Mouse (Mus musculus) heart, embryonic 13.5 days (tissue): ENCODE results near the gene Atp6v1c2. TPM values are rescaled to one million over a fixed set of nuclear protein-coding genes. Genes with fewer than 3 reads are reported as not detected.

Experiments used
- microRNA-seq: library from miRNA; unstranded; fragments of <30 nt; microRNA quantifications from one replicate; pipeline ENCODE4, GENCODE M21; 2016
- polyA plus RNA-seq: library from polyadenylated mRNA; unstranded; fragments of >200 nt; fragmentation: Nextera tagmentation; extraction: Ambion mirVana; gene quantifications from 2 replicates; pipeline ENCODE4 v1.2.1, GENCODE M21; 2015

Atp6v1c2 gene
- polyA plus RNA-seq, 1 experiment from 2014 or later = 0.21 TPM

Small RNA genes within 50 kb of the gene (microRNA-seq; reads per million reads assigned to microRNA genes)
- 15.3 reads per million, percentile 31 among the genes with 10 or more reads in this experiment for gene Mir3066

Other genes starting within 250 kb of the Atp6v1c2 start
- gene Kcnf1, start 152.5 kb downstream of the Atp6v1c2 start, polyA plus RNA-seq = 0.41 and 0.43 TPM in 2 replicates
- 361 and 412 TPM in 2 replicates for gene Pdia6, start 62.8 kb downstream of the Atp6v1c2 start, polyA plus RNA-seq
- 13.2 and 13.8 TPM in 2 replicates for gene Nol10, start 19.1 kb upstream of the Atp6v1c2 start, polyA plus RNA-seq
- gene Odc1, start 215.4 kb upstream of the Atp6v1c2 start, polyA plus RNA-seq = 142 and 152 TPM in 2 replicates